Mouse (Mus musculus): ENCODE results near the gene Ttc39a. TPM values are rescaled to one million over a fixed set of nuclear protein-coding genes. Genes with fewer than 3 reads are reported as not detected.

Ttc39a gene
- polyA plus RNA-seq, 1 experiment = 183 TPM

- H3K27me3 ChIP-seq (ENCODE audit: control insufficient read depth, insufficient read depth, low read length) = no peaks in the 10 kb centered on the region
- peaks cover 9% of the 10 kb centered on the region for H3K4me1 ChIP-seq (ENCODE audit: control insufficient read depth, insufficient read depth, low read length)
- H3K27ac ChIP-seq (ENCODE audit: control insufficient read depth, insufficient read depth, low read depth, low read length) = no peak overlapping the region
- no peaks in the 10 kb centered on the region for H3K36me3 ChIP-seq (ENCODE audit: control insufficient read depth, insufficient read depth, low read length)
- TF ChIP-seq POLR2A (IDR thresholded peaks at IDR 0.05; ENCODE audit: control insufficient read depth, low read depth, low read length) = no peak
- no peak overlapping the region for H3K4me3 ChIP-seq (ENCODE audit: control insufficient read depth, low read depth, low read length)
Measured at GRCm38 (mm10) chr4:109433641-109434040, 27.2 kb downstream of the Ttc39a start.

- no peaks in the 10 kb centered on the region for H3K27me3 ChIP-seq (ENCODE audit: control insufficient read depth, insufficient read depth, low read length)
- H3K27ac ChIP-seq (ENCODE audit: control insufficient read depth, insufficient read depth, low read depth, low read length) = no peak overlapping the region
Measured at GRCm38 (mm10) chr4:109434256-109434655, 27.8 kb downstream of the Ttc39a start.

GRCm38 (mm10) chr4:109437913-109438878 lies 31.8 kb downstream of the Ttc39a start:
- TF ChIP-seq POLR2A (IDR thresholded peaks at IDR 0.05; ENCODE audit: control insufficient read depth, low read depth, low read length) (no peak), CTCF (IDR thresholded peaks at IDR 0.05; ENCODE audit: control insufficient read depth, insufficient read depth, insufficient replicate concordance, low read depth, low read length) (peak; percentile 81)
- Histone ChIP-seq H3K4me1 (ENCODE audit: control insufficient read depth, insufficient read depth, low read length) (no peaks in the 10 kb centered on the region; the same call in 1 of the 2 replicates), H3K27me3 (ENCODE audit: control insufficient read depth, insufficient read depth, low read length) (no peaks in the 10 kb centered on the region), H3K4me3 (ENCODE audit: control insufficient read depth, low read depth, low read length) (no peak overlapping the region), H3K36me3 (ENCODE audit: control insufficient read depth, insufficient read depth, low read length) (no peaks in the 10 kb centered on the region), H3K27ac (ENCODE audit: control insufficient read depth, insufficient read depth, low read depth, low read length) (no peak overlapping the region)

More at GRCm38 (mm10) chr4:109434256-109434655, 27.8 kb downstream of the Ttc39a start:
- H3K4me3 ChIP-seq (ENCODE audit: control insufficient read depth, low read depth, low read length) = no peak overlapping the region
- H3K36me3 ChIP-seq (ENCODE audit: control insufficient read depth, insufficient read depth, low read length) = no peaks in the 10 kb centered on the region
- peaks cover 9% of the 10 kb centered on the region for H3K4me1 ChIP-seq (ENCODE audit: control insufficient read depth, insufficient read depth, low read length)
- no peak for TF ChIP-seq CTCF (IDR thresholded peaks at IDR 0.05; ENCODE audit: control insufficient read depth, insufficient read depth, insufficient replicate concordance, low read depth, low read length)
- TF ChIP-seq POLR2A (IDR thresholded peaks at IDR 0.05; ENCODE audit: control insufficient read depth, low read depth, low read length) = no peak

GRCm38 (mm10) chr4:109439101-109439500 lies 32.7 kb downstream of the Ttc39a start:
- H3K36me3 ChIP-seq (ENCODE audit: control insufficient read depth, insufficient read depth, low read length) = no peaks in the 10 kb centered on the region
- H3K27ac ChIP-seq (ENCODE audit: control insufficient read depth, insufficient read depth, low read depth, low read length) = no peak overlapping the region
- no peak overlapping the region for H3K4me3 ChIP-seq (ENCODE audit: control insufficient read depth, low read depth, low read length)
- H3K27me3 ChIP-seq (ENCODE audit: control insufficient read depth, insufficient read depth, low read length) = no peaks in the 10 kb centered on the region
- TF ChIP-seq CTCF (IDR thresholded peaks at IDR 0.05; ENCODE audit: control insufficient read depth, insufficient read depth, insufficient replicate concordance, low read depth, low read length) (no peak), POLR2A (IDR thresholded peaks at IDR 0.05; ENCODE audit: control insufficient read depth, low read depth, low read length) (no peak)
- no peaks in the 10 kb centered on the region; the same call in 1 of the 2 replicates for H3K4me1 ChIP-seq (ENCODE audit: control insufficient read depth, insufficient read depth, low read length)

- Histone ChIP-seq H3K27ac (ENCODE audit: control insufficient read depth, insufficient read depth, low read depth, low read length) (no peak overlapping the region), H3K27me3 (ENCODE audit: control insufficient read depth, insufficient read depth, low read length) (no peaks in the 10 kb centered on the region), H3K4me1 (ENCODE audit: control insufficient read depth, insufficient read depth, low read length) (no peaks in the 10 kb centered on the region; the same call in 1 of the 2 replicates), H3K4me3 (ENCODE audit: control insufficient read depth, low read depth, low read length) (no peak overlapping the region), H3K36me3 (ENCODE audit: control insufficient read depth, insufficient read depth, low read length) (no peaks in the 10 kb centered on the region)
- TF ChIP-seq POLR2A (IDR thresholded peaks at IDR 0.05; ENCODE audit: control insufficient read depth, low read depth, low read length) = no peak
- no peak for TF ChIP-seq CTCF (IDR thresholded peaks at IDR 0.05; ENCODE audit: control insufficient read depth, insufficient read depth, insufficient replicate concordance, low read depth, low read length)
Measured at GRCm38 (mm10) chr4:109439825-109440248, 33.4 kb downstream of the Ttc39a start.

- TF ChIP-seq POLR2A (IDR thresholded peaks at IDR 0.05; ENCODE audit: control insufficient read depth, low read depth, low read length) (no peak), CTCF (IDR thresholded peaks at IDR 0.05; ENCODE audit: control insufficient read depth, insufficient read depth, insufficient replicate concordance, low read depth, low read length) (no peak)
Measured at GRCm38 (mm10) chr4:109440381-109440780, 34.0 kb downstream of the Ttc39a start.

GRCm38 (mm10) chr4:109441000-109441399 lies 34.6 kb downstream of the Ttc39a start:
- no peak overlapping the region for H3K27ac ChIP-seq (ENCODE audit: control insufficient read depth, insufficient read depth, low read depth, low read length)
- H3K27me3 ChIP-seq (ENCODE audit: control insufficient read depth, insufficient read depth, low read length) = no peaks in the 10 kb centered on the region
- no peak overlapping the region for H3K4me3 ChIP-seq (ENCODE audit: control insufficient read depth, low read depth, low read length)
- TF ChIP-seq POLR2A (IDR thresholded peaks at IDR 0.05; ENCODE audit: control insufficient read depth, low read depth, low read length) = no peak
- TF ChIP-seq CTCF (IDR thresholded peaks at IDR 0.05; ENCODE audit: control insufficient read depth, insufficient read depth, insufficient replicate concordance, low read depth, low read length) = no peak
- no peaks in the 10 kb centered on the region; the same call in 1 of the 2 replicates for H3K4me1 ChIP-seq (ENCODE audit: control insufficient read depth, insufficient read depth, low read length)
- no peaks in the 10 kb centered on the region for H3K36me3 ChIP-seq (ENCODE audit: control insufficient read depth, insufficient read depth, low read length)

More at GRCm38 (mm10) chr4:109440381-109440780, 34.0 kb downstream of the Ttc39a start:
- Histone ChIP-seq H3K4me1 (ENCODE audit: control insufficient read depth, insufficient read depth, low read length) (no peaks in the 10 kb centered on the region; the same call in 1 of the 2 replicates), H3K4me3 (ENCODE audit: control insufficient read depth, low read depth, low read length) (no peak overlapping the region), H3K36me3 (ENCODE audit: control insufficient read depth, insufficient read depth, low read length) (no peaks in the 10 kb centered on the region), H3K27ac (ENCODE audit: control insufficient read depth, insufficient read depth, low read depth, low read length) (no peak overlapping the region), H3K27me3 (ENCODE audit: control insufficient read depth, insufficient read depth, low read length) (no peaks in the 10 kb centered on the region)

Data from testis, adult 2 months (tissue).